Mouse (Mus musculus) splenic B cell, adult 2 months (primary cell): Measurements from ENCODE around the gene Cfap77.

Experiments used
- DNase-seq: peaks from one replicate; pipeline ENCODE4 v3.0.0-alpha.2; 2011; ENCODE audit warnings: low read depth, low spot score
- H3K27me3 ChIP-seq: 2 replicates; pipeline ENCODE4 v1.6.1; 2012; ENCODE audit warnings: mild to moderate bottlenecking, low read length, moderate library complexity, mixed read lengths; ENCODE audit not compliant: control insufficient read depth, poor library complexity, insufficient read depth, severe bottlenecking
- H3K36me3 ChIP-seq: 2 replicates; pipeline ENCODE4 v1.6.1; 2012; ENCODE audit warnings: mild to moderate bottlenecking, low read length, moderate library complexity, mixed read lengths; ENCODE audit not compliant: control insufficient read depth, poor library complexity, insufficient read depth, severe bottlenecking

Gene Cfap77

DNA sequence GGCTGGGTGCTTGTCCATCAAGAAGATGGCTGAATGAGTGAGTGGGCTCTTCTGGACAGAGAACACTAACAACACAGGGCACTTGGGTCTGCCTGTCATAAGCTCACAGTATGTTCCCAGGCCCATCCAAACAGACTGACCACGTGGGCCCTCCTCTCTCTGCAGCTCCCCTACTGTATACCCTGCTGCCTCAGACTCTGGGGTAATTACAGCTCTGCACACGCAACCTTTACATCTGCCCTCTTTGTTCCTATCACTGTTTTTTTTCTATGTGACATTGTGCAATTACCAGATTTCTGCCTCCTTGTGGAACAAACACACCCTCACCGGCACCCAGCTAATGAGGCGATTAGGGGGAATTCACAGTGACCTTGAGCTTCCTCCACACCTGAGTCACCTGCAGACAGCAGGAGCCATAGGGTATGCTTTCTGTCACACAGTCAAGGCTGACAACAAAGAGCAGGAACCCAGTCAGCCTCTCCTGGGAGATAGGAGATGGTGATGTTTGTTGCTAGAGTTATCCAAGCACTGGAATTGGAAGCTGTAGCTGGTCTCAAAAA lies 157.4 kb downstream of the Cfap77 start:
- Histone ChIP-seq H3K36me3 (peaks cover 6% of the 10 kb centered on the region), H3K27me3 (no peaks in the 10 kb centered on the region)
- no peak for DNase-seq

DNA sequence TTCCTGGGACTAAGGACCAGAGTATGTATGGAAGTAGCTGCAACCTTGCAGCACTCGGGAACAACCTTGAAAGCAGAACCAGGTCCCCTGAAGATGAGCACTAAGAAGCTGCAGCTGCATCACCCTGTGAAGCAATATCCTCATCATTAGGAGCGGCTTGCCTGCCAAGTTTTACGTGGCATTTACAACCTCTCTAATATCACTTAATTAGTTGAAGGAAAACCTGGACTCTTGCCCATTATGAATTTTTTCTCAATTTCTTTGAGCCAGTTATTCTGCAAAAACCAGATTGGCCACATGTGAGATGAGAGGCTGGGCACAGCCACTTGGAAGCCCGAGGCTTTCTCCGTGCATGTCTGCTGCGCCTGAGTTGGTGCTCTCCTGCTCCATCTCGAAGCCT lies 159.0 kb downstream of the Cfap77 start:
- H3K36me3 ChIP-seq, result peaks cover 5% of the 10 kb centered on the region
- DNase-seq, result no peak
- H3K27me3 ChIP-seq, result no peaks in the 10 kb centered on the region

DNA sequence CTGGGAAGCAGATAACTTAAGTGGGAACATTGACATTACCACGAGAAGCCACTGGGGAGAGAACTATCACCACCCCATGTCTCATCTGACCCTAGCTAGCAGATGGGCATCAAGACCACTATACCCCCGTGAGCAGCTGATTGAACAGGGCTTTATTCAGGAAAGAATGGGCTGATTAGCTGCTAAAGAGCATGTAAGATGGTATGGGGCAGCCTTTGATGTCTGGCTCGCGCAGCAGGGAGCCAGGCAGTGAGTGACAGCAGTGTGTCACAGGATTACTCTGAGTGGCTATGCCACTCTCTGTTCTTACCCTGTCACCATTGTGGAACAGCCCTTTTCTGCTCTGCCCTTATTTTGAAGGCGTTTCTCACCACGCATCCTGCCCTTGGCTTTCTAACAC lies 161.3 kb downstream of the Cfap77 start:
- H3K27me3 ChIP-seq, result no peaks in the 10 kb centered on the region
- peaks cover 3% of the 10 kb centered on the region for H3K36me3 ChIP-seq
- no peak for DNase-seq

DNA sequence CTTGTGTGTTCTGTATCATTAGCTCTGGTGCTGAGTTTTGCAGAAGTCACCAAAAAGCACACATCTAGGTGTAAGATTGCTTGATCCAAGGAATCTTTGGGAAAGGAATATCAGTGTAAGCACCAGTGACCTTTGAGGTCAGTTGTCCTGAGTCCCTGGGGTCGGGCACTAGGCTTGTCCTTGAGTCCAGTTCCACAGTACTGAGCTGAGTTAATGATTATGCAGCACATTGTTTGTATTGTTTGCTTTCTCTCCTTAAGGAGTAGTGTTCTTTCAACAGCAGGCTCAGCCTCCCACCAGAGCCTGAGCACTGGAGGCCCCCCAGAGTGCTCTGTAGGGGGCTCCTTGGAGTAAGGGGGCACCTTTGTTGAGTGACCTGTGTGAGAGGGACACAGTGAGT lies 162.1 kb downstream of the Cfap77 start:
- no peak for DNase-seq
- peaks cover 7% of the 10 kb centered on the region for H3K36me3 ChIP-seq

DNA sequence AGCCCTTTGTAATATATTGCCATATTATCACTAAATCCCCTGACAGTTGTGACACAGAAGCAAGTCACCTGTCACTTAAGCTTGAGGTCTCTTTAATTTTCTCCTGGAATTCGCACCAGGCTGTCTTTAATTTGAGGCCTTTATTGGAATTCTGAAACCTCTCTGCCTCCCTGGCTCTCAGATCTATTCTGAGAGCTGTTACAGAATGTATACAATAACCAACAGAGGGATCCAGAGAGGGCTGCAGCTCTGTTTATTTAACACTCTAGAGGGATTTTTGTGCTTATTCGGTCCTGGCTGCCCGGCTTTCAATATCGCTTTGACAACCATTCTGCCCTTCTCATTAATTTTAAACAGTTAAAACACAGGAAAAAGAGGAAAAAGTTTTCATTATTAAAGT lies 170.0 kb downstream of the Cfap77 start:
- DNase-seq, result no peak
- Histone ChIP-seq H3K27me3 (no peaks in the 10 kb centered on the region), H3K36me3 (peaks cover 11% of the 10 kb centered on the region)

More for the DNA sequence above, 162.1 kb downstream of the Cfap77 start:
- no peaks in the 10 kb centered on the region for H3K27me3 ChIP-seq

DNA sequence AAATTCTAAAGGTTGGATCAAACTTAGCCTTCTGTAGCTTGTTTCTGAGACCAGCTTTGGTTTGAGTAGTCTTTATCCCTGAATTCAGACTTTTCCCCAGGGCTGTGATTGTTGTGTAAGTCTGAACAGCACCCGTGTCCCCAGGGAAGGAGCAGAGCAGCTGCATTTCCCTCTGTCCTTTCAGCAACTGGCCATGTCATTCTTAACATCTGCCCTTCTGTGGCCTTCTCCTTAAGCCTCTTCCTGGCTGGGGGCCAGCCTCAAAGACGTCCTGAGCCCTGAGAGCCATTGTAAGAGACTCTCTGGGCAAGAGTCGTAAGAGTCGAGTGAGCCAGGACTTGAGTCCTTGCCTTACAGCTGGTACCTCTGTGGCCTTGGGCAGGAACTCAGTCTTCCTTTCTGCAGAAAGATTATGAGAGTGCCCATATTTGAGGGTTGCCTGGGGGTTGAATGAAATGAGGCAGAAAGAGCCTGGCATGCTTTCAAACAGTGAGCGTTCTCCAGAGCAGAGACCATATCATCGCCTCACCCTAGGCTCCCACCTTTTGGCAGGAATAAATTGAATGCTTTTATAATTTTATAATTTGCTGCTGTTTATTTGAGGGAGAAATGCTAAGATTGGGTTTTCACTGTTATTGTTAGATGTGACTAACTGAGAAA lies 171.9 kb downstream of the Cfap77 start:
- Histone ChIP-seq H3K36me3 (peaks cover 6% of the 10 kb centered on the region; the same call in 1 of the 2 replicates), H3K27me3 (no peaks in the 10 kb centered on the region)
- DNase-seq, result no peak

DNA sequence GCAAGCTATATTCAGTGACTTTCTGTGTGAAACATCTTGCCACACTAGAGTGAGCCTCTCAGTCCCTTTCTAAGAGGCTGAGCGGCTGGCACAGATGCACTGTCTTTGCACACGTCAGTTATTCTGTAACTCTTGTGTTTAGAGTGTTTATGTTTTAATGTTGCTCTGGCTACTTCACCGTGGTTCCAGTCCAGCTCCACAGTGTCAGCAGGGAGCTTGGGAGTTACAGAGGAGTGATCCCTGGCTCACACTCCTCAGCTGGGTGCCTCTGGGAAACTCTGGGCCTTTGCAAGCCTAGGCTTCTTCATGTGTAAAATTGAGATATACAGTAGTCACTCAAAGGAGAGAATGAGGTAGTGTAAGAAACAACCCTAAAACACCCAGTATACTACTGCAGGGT lies 172.8 kb downstream of the Cfap77 start:
- no peak for DNase-seq
- H3K27me3 ChIP-seq, result no peaks in the 10 kb centered on the region
- H3K36me3 ChIP-seq, result peaks cover 8% of the 10 kb centered on the region

DNA sequence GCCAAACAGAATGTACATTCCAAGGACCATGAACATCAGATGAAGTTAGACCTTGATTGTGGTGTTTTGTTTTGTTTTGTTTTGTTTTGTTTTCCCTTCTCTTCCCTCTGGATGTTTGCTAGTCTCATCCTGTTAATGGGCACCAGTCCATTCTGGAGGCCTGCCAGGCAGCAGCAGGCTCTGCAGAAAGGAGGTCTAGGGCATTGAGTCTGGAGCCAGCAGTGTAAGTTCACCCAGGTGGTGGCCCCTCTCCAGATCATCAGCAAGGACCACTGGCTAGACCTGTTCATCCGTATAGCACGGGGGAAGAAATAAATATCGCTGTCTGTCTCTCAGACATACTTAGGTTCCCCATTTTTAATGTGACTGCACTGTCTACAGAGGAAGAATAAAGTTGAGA lies 173.6 kb downstream of the Cfap77 start:
- H3K27me3 ChIP-seq, result no peaks in the 10 kb centered on the region
- H3K36me3 ChIP-seq, result peaks cover 8% of the 10 kb centered on the region
- no peak for DNase-seq
